Mouse (Mus musculus) layer of hippocampus, adult 9-11 months (tissue): ENCODE measurements around the gene Trabd2b.
A peak's percentile ranks its signal among the peaks of the same experiment; 100 is the strongest.

Source experiments
- DNase-seq: peaks from one replicate; pipeline ENCODE4 v3.0.0; 2022

Gene Trabd2b

DNA sequence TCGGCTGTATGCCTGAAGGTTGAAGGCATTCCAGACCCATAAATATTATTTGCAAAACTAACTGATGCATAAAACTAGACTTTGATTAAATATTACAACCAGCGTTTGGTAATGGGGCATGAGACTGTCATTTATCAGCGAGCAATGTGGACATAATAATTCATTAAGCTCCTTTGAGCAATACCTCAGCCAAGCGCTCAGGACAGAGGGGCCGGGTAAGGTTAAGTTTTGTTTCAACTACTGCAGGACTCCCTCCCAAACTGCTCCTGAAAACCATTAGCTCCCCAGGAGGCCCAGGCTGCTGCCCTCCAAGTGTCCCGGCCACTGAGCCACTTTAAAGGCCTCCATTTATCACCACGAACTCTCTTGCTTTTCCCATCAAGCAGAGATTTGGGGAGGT, 93.8 kb downstream of the Trabd2b start:
- DNase-seq, result no peak

GRCm38 (mm10) chr4:114501048-114501447, 94.5 kb downstream of the Trabd2b start:
- no peak for DNase-seq

- DNase-seq, result no peak
These were observed 95.1 kb downstream of the Trabd2b start for GRCm38 (mm10) chr4:114501611-114502010.

- DNase-seq, result no peak
These were observed 97.9 kb downstream of the Trabd2b start for GRCm38 (mm10) chr4:114504227-114505041.

GRCm38 (mm10) chr4:114509601-114510000, 103.1 kb downstream of the Trabd2b start:
- no peak for DNase-seq

DNA sequence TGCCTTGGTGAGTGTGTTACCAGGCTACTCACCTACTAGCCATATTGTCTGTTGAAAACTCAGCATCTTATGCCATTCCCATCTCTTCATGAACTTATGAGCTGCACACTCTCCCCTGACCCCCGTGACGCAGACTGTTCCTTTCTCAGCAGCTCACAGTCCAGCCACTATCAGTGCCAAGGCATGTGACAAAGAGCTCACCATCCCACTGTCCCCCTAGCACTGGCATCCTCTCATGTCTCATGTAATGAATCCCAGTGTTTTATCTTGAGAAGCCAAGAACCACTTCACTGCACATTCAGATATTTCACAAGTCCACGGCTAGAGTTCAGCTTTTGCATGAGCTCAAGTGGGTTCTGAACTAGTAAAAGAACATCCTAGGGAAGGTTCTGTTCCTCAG, 105.1 kb downstream of the Trabd2b start:
- no peak for DNase-seq

GRCm38 (mm10) chr4:114513149-114513548, 106.6 kb downstream of the Trabd2b start:
- DNase-seq, result peak; percentile 42

DNA sequence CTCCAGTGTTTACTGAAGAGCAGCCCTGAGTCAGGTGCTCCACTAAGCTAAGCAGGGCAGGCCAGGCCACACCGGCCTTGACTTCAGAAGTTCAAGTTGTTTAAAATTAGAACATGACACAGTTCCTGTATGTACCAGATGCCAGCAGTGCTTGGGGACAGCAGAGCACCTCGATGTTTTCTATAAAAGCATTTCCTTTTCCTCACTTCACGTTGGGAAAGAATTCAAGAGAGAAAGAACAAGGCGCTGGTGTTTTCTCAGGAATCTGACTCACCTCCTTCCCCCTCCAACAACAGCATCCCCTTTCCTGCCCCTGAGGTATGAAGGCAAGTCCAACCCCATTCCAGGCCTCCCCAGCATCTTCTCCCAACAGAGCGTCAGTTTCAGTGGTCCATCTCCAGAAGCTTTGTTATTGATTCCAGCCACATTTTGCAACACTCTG, 108.8 kb downstream of the Trabd2b start:
- no peak for DNase-seq

DNA sequence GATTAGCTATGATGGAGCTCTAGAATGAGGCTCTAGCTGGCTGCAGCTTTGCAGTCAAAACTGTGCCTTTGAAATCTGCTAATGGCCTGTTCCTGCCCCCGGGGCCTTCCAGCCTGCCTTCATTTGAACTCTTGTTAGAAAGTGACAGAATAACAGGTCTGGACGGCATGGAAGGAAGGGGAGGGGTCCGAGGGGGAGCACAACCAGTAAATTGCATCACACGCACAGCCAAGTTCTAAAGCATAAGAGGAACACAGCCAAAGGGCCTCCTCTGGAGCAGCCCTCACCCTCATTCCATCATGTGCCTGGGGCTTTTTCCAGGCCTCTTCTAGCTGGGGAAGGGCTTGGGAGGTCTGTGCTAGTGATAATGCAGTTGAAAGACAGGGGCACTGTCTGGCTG, 110.1 kb downstream of the Trabd2b start:
- DNase-seq, result no peak

GRCm38 (mm10) chr4:114518061-114518460, 111.5 kb downstream of the Trabd2b start:
- DNase-seq, result no peak

GRCm38 (mm10) chr4:114518571-114518970, 112.0 kb downstream of the Trabd2b start:
- DNase-seq, result no peak

- DNase-seq, result no peak
These were observed 112.8 kb downstream of the Trabd2b start for GRCm38 (mm10) chr4:114519321-114519720.

- no peak for DNase-seq
These were observed 113.4 kb downstream of the Trabd2b start for GRCm38 (mm10) chr4:114519966-114520365.

- no peak for DNase-seq
These were observed 117.0 kb downstream of the Trabd2b start for GRCm38 (mm10) chr4:114523335-114524188.

GRCm38 (mm10) chr4:114531591-114531990, 125.1 kb downstream of the Trabd2b start:
- no peak for DNase-seq

DNA sequence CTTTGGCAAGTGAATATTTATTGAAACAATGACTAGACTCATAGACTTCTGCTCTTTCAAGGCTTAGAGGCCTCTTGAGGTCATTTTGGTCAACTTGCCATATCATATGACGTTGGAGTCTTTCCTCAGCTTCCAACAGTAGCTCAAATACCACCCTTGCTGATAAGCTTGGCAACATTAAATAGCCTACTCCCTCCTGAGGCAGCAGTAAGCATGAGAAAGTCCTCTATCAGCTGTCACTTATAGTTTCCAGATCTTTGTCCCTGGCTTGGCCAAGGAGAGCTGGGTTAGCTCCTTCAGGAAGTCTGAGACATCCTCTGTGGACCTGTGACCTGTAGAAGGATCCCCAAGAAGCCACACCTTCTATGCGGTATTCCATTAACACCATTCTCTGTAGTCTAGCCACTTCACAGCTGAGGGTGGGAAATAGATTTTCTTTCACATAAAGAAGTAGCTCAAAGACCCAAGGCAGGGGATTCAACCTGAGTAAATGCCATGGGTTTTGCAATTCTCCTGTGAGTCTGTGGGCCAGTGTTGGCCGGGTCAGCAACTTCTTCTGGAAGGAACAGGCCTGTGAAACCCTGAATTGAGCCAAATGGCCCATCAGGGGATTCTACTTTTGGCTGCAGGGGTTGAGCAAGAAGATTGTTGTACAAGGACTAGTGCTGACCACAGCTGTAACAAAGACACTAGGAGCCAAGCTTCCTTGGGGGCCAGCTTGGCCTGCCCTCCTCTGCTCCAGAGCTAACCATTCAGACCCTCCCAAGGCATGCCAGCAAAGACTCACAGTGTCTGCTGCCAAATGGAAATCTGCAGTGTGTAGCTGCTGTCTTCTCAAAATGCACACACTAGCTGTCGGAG, 127.6 kb downstream of the Trabd2b start:
- DNase-seq, result no peak

- DNase-seq, result no peak
These were observed 131.0 kb downstream of the Trabd2b start for GRCm38 (mm10) chr4:114537376-114537974.

DNA sequence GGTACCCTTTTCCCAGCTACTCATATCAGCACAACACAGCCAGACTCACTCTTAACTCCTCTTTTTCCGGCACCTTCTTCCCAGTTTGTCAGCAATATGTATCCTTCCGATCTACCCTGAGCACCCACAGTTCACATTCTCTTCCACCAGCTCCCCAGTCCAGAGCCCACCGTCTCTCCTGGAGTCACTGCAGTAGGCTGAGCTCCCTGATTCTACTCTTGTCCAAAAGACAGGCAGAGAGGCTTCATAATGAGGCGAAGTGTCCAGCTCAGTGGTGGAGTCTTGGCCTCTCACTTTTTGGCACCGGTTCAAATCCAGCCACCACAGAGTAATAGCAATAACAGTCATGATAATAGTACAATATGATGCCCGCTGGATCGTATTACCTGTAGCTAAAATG, 133.5 kb downstream of the Trabd2b start:
- no peak for DNase-seq

DNA sequence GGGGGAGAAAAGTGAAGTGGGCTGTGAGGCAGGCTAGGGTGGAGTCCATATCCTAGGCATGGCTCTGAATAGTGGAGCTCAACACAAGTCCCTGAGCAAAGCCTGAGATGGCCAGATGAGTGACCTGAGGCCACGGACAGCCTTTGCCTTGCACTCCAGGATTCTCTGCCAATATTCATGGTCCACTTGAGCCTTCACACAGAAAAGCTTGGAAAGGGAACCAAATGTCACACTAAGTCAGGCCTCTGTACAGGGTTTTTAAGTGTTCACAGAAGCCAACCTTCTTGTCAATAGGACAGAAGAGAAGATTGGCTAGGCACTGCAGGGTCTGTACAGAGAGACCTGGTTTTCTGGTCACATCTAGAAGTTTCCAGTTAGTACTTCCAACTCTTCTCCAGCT, 134.7 kb downstream of the Trabd2b start:
- DNase-seq, result no peak

GRCm38 (mm10) chr4:114542136-114542535, 135.6 kb downstream of the Trabd2b start:
- DNase-seq, result no peak

GRCm38 (mm10) chr4:114545481-114546200, 139.1 kb downstream of the Trabd2b start:
- no peak for DNase-seq
